Mouse (Mus musculus) left cerebral cortex, postnatal 10 days (tissue): Measurements from ENCODE around the gene Nfatc2. TPM values are rescaled to one million over a fixed set of nuclear protein-coding genes. Genes with fewer than 3 reads are reported as not detected.

Source experiments
- DNase-seq, 2 experiments: peaks; one replicate each; pipeline ENCODE4 v3.0.0; 2021 to 2022; ENCODE audit warnings: low spot score in 2 of 2, mixed read lengths in 1 of 2; ENCODE audit errors: extremely low spot score in 1 of 2
- intact Hi-C: fragments of 180-260 bp; cut with DNase I; formaldehyde crosslinking; loops from one replicate; pipeline ENCODE4 v1.15.1; 2025
- total RNA-seq, 2 experiments: library from RNA; stranded (reverse); gene quantifications; 2 replicates each; pipeline ENCODE4 v1.2.3; 2021

The Nfatc2 gene
- 10 to 100 TPM; 14.4 to 17.4 TPM for total RNA-seq

- intact Hi-C loops: no loop called here
- peak; percentile 83 to 90 for DNase-seq
Observed at GRCm38 (mm10) chr2:168601491-168602386, at the start of gene Nfatc2. Nfatc2 (minus strand) TSS chr2:168601657.

- intact Hi-C loops: no loop called here
- DNase-seq: no peak
Observed at GRCm38 (mm10) chr2:168648171-168648570, 46.7 kb upstream of the Nfatc2 start.

- intact Hi-C loops: no loop called here
- no peak for DNase-seq
Observed at GRCm38 (mm10) chr2:168644855-168645254, 43.4 kb upstream of the Nfatc2 start.

GRCm38 (mm10) chr2:168643524-168644177, 42.2 kb upstream of the Nfatc2 start:
- intact Hi-C loops: no loop called here
- no peak for DNase-seq

GRCm38 (mm10) chr2:168642187-168642586, 40.7 kb upstream of the Nfatc2 start:
- intact Hi-C loops: no loop called here
- DNase-seq: no peak

GRCm38 (mm10) chr2:168640460-168640859, 39.0 kb upstream of the Nfatc2 start:
- DNase-seq: no peak
- intact Hi-C loops: no loop called here

GRCm38 (mm10) chr2:168634881-168635280, 33.4 kb upstream of the Nfatc2 start:
- no peak for DNase-seq
- intact Hi-C loops: no loop called here

GRCm38 (mm10) chr2:168633301-168633816, 31.9 kb upstream of the Nfatc2 start:
- intact Hi-C loops: no loop called here
- no peak for DNase-seq

- intact Hi-C loops: no loop called here
- no peak for DNase-seq
Observed at GRCm38 (mm10) chr2:168632543-168632942, 31.1 kb upstream of the Nfatc2 start.

GRCm38 (mm10) chr2:168628787-168629186, 27.3 kb upstream of the Nfatc2 start:
- peak; percentile 73 to 83 for DNase-seq
- intact Hi-C loops: loop anchor here (1.0 to 2.0 kb wide), 2 partner anchors 159 to 378 kb away; no protein-coding TSS in a partner anchor

GRCm38 (mm10) chr2:168627829-168628770, 26.6 kb upstream of the Nfatc2 start:
- intact Hi-C loops: loop anchor here (1.0 to 2.0 kb wide), 2 partner anchors 159 to 377 kb away; no protein-coding TSS in a partner anchor
- DNase-seq: no peak

GRCm38 (mm10) chr2:168626385-168626784, 24.9 kb upstream of the Nfatc2 start:
- intact Hi-C loops: no loop called here
- DNase-seq: no peak

GRCm38 (mm10) chr2:168625091-168625490, 23.6 kb upstream of the Nfatc2 start:
- DNase-seq: no peak
- intact Hi-C loops: no loop called here

- intact Hi-C loops: no loop called here
- no peak for DNase-seq
Observed at GRCm38 (mm10) chr2:168621111-168621802, 19.8 kb upstream of the Nfatc2 start.

- no peak for DNase-seq
- intact Hi-C loops: no loop called here
Observed at GRCm38 (mm10) chr2:168618205-168618717, 16.8 kb upstream of the Nfatc2 start.

GRCm38 (mm10) chr2:168615160-168615559, 13.7 kb upstream of the Nfatc2 start:
- intact Hi-C loops: no loop called here
- DNase-seq: peak in 1 of 2 experiments; percentile 63

- no peak for DNase-seq
- intact Hi-C loops: no loop called here
Observed at GRCm38 (mm10) chr2:168614170-168614872, 12.9 kb upstream of the Nfatc2 start.
